Mouse (Mus musculus) neural tube, embryonic 10.5 days (tissue): ENCODE measurements around the gene Tmem115.

Source experiments
- DNase-seq: peaks from one replicate; pipeline ENCODE4 v3.0.0-alpha.2; 2017; ENCODE audit warnings: low spot score; ENCODE audit errors: extremely low spot score

The Tmem115 gene

GRCm38 (mm10) chr9:107533791-107534407 lies at the start of gene Tmem115:
Gene Tmem115 (plus strand): TSS chr9:107533945.
- peak; percentile 88 for DNase-seq

DNA sequence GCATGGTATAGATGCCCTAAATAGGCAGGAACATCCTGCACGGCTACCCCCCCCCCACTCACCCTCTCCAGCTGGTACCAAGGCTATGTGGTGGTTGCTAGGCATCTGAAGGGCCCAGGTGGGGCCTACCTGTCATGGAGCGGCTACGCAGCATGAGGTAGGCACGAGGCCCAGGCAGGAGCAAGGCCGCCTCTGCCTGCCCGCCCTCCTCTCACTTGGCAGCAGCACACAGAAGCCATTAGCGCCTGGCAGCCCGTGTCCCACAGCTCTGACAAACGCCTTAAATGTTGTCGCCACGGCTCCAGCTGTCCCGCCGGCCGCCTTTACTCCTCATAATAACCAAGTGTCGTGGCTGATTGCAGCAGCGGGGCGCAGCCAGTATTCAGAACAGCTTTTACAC lies 49.4 kb upstream of the Tmem115 start:
- no peak for DNase-seq

GRCm38 (mm10) chr9:107484766-107485165 lies 49.0 kb upstream of the Tmem115 start:
- no peak for DNase-seq

- no peak for DNase-seq
Measured at GRCm38 (mm10) chr9:107486086-107486485, 47.7 kb upstream of the Tmem115 start.

DNA sequence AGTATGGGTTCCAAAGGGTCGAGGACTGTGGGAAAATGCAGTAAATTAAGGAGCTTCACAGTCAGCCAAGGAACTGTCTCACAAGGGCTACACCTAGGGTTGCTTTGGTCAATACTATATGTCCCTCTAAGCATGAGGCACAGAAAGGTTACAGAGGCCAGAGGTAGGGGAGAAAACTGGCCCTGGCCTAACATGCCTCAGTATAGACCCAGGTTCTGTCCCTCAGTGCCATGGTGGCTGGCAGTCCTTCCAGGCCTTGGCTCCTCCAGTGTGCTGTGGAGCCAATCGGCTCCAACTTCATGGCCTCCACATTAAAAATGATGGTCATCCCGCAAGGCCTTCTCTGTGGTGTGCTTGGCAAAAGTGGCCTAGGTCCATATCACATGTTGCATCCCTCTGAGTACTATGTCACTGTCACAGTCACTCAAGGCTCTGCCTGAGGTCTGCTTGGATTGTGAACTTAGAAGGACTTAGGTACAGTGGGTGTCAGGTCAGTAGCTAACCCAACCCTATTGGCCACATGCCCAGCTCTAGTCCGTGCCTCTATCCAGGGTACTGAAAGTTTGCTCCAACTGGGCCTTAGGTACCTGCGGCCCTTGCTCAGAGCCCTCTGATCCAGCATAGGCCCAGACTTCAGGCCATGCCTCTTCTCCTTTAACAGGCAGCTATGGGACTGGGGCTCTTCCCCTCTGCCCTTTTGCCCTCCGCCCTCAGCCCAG lies 47.1 kb upstream of the Tmem115 start:
- no peak for DNase-seq

GRCm38 (mm10) chr9:107490146-107490545 lies 43.6 kb upstream of the Tmem115 start:
- no peak for DNase-seq

GRCm38 (mm10) chr9:107490625-107491024 lies 43.1 kb upstream of the Tmem115 start:
- DNase-seq: no peak

- no peak for DNase-seq
Measured at GRCm38 (mm10) chr9:107493511-107493910, 40.2 kb upstream of the Tmem115 start.

DNA sequence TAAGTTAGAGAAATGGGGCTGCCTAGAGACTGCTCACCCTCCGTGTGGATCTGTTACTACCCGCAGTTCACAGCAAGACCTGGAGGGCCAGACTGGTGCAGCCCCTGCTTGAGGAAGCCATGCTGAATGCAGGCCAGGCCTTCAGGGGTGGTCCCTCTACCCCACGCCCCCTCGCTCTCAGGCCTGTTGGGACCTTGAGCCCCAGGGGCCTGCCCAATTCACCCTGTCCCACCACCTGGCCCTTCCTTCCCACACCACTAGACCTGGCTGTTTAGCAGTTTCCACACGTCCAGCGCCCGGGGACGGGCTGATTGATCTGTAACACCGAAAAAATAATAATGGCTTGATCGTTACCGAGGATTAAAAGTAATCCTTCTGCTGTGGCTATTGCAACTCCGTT lies 39.5 kb upstream of the Tmem115 start:
- no peak for DNase-seq

- no peak for DNase-seq
Measured at GRCm38 (mm10) chr9:107496359-107496758, 37.4 kb upstream of the Tmem115 start.

- no peak for DNase-seq
Measured at GRCm38 (mm10) chr9:107500708-107501286, 32.9 kb upstream of the Tmem115 start.

DNA sequence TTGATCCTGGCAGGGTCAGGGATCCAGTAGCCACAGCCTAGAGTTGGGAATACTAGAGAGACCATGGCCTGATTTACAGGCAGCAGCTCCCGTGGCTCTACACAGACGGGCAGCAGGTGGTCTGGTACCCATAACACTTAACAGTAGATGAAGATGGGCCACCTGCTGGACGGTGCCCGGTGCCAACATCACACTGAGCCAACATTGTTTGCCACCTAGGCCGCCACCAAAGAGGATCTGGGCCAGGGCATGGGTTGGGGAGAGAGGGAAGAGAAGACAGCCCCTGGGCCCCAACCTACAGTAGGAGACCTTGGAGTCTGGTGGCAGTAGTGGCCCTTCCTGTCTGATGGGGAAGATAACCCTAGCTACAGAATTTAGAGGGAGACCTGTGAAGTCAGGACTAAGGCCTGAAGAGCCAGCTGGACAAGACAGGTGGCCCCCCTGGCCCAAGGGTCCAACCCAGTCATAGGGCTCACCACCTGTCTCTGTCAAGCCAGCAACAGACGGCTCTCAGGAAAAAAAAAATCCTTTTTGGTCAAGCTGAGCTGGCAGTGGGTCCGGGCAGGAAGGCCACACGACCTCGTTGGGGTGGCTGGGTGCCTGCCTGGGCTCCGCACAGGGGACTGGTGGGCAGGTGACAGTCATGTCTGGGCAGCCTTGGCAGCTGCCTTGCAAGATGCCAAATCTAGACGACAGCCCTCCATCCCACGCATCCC lies 31.5 kb upstream of the Tmem115 start:
- DNase-seq: no peak

DNA sequence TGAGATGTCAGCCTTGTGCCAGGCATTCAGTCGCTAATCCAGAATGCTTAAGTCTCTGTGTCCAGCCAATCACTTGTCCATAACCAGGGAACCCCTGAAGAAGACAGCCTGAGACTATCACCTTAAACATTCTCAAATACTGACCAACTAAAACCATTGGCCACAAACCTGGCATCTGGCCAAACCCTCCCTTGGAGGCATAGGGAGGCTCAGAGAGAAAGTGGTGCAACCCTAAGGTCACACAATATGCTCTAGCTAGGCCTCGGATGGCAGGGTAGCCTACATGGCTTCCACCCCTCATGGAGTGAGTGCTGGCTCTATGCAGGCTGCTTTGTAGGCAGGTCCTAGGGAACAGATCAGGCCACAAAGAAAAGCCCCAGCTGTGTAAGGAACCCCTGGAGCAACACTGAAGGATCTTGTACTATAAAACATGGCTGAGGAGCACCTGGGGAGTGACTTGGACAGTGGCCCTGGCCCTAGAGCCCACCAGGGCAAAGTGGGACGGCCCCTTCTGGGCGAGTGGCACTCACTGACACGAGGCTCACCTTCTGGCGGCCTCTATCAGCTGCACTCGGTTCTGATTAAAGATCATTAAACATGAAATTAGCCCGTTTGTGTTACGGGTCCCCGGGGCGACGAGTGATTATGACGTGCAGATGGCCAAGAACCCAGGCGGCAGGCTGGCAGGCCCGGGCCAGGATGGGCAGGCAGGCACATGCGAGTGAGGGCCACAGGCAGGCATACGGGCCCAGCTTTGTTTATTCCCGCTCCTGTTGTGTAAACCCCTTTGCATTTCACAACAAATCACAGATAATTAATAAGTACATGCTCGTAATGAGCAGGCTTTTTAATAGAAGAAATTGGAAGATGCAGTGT lies 28.8 kb upstream of the Tmem115 start:
- DNase-seq: no peak

DNA sequence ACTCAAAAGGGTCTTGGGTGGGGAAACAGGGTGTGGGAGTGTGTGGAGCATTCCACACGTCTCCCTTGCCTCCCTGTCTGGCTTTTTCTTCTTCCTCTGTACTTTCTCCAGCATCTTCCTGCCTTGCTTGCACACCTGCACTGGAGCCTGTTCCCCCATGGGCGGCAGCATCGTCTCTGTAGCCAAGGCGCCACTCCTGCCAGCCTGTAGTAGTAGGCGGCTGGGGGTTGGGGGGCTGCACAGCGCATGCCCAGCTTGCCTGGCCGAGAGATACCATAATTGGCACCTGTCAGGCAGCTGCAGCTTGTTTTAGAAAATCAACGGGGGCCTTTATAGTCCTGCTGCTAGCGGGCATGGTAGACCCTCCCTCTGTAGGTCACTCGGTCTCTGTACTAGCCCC lies 25.5 kb upstream of the Tmem115 start:
- no peak for DNase-seq

DNA sequence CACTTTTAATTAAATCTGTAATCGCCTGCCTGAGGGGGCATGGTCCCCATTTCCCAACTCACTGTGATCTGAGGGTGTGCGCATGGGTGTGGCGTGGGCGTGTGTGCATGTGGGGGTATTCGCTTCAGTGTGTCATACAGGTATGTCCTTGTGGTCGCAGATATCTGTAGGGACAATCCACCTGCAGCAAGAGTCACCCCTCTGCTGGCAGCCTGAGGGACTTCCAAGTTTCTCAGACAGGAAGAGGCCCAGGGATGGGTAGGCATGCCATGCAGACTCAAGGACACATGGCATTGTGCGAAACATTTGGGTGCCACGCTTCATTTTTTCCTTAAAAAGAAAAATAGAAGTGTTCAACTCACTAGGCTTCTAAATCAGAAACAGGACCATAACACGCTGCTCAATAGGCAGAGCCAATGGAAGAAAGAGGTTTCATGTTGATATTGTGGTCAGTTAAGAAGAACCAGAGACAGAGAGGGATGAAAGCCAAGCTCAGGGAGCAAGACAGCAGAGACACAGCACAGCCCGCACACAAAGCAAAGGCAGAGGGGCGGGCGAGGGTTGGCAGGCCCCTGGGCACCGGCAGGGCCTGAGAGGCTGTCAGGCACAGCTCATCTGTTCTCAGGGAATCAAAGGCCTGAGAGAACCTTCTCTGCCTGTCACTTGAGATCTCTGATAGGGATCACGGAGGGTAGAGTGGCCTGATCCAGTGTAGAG lies 23.2 kb upstream of the Tmem115 start:
- DNase-seq: no peak

- DNase-seq: no peak
Measured at GRCm38 (mm10) chr9:107511436-107511835, 22.3 kb upstream of the Tmem115 start.

DNA sequence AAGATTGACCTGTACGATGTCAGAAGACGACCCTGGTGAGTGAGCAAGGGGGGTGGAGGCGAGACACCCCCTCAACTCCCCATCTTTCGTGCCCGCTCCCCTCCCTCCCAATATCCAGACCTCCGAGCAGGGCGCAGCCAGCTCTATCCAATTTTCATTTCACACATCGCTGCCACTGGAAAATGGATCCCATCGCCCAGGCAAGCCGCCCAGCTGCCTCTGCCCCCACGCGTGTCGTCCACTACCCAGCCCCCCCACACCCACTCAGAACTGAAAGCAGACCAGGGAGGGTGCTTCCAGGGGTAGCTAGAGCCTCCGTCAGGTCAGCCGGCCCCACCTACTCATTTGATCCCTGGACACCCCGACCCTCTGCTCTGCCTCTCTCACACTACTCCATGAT lies 21.4 kb upstream of the Tmem115 start:
- DNase-seq: no peak

- peak; percentile 93 for DNase-seq
Measured at GRCm38 (mm10) chr9:107514303-107514955, 19.3 kb upstream of the Tmem115 start.

- DNase-seq: no peak
Measured at GRCm38 (mm10) chr9:107520331-107520730, 13.4 kb upstream of the Tmem115 start.

GRCm38 (mm10) chr9:107521190-107521589 lies 12.6 kb upstream of the Tmem115 start:
- DNase-seq: no peak
